Mouse (Mus musculus): ENCODE data around the gene Gm9958.

The Gm9958 gene

GRCm38 (mm10) chr5:90367067-90367303 lies at the start of gene Gm9958:
Gene Gm9958 (plus strand): TSS chr5:90367204.
- no peak for DNase-seq (ENCODE audit: low read depth, low spot score)

- DNase-seq (ENCODE audit: low read depth, low spot score): no peak
Observed at GRCm38 (mm10) chr5:90331071-90331470, 35.9 kb upstream of the Gm9958 start.

GRCm38 (mm10) chr5:90332478-90332877 lies 34.5 kb upstream of the Gm9958 start:
- DNase-seq (ENCODE audit: low read depth, low spot score): no peak

DNA sequence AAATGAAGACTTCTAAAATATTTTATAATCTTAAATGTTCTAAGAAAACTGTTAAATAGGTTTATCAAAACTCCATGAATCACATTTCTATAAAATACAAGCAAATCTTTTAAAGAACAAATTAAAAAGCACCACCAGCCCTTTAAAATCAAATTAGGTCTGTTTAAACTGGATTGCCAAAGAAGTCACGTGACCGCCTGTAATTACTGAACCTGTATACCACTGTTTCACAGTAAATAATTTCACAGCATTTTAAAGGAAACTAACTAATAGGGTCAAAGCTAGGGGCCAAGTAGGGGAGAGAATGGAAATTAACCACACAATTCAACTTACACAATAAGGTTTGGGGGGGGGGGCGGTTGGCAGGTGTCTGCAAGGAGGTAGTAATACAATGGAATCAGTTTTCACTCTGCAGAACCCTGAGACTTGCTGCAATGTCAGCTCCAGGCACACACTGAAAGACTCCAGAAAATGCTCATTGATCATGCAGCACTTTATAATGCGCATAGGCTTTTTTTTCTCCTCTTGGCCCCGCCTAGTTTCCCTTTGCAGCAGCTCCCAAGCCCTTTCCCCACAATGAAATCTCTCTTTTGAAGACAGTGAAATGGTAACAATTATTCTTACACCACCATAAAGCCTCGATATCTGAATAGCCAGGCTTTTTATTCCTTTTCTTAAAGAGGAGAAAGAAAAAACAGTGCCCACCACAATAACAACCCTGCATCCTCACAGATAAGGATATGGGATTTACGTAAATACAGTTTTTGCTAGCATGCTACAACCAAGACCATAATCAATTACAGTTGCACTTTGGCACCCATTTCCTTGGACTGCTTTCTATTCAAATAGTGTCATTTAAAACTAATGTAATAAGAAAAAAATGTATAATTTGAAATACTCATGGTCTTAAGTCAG lies 28.6 kb upstream of the Gm9958 start:
- DNase-seq (ENCODE audit: low read depth, low spot score): no peak

GRCm38 (mm10) chr5:90339129-90339952 lies 27.7 kb upstream of the Gm9958 start:
- DNase-seq (ENCODE audit: low read depth, low spot score): no peak

GRCm38 (mm10) chr5:90339953-90340343 lies 27.1 kb upstream of the Gm9958 start:
- DNase-seq (ENCODE audit: low read depth, low spot score): no peak

- no peak for DNase-seq (ENCODE audit: low read depth, low spot score)
Observed at GRCm38 (mm10) chr5:90340847-90341246, 26.2 kb upstream of the Gm9958 start.

DNA sequence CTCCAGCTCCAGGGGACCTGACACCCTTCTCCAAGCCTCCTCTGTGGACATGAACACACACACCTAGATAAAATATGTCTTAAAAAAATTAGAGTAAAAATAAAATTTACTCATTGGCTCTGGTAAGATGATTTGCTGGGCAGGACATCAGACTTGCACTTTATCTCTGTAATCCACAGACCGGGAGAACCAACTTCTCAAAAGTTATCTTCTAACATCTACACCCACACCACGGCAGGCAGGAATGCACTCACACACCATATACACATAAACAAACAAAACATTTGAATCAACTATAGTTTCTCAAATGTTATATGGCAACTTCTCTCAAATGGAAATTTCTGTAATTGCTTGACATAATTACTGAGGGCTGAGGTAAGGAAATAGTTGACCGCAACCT lies 20.1 kb upstream of the Gm9958 start:
- no peak for DNase-seq (ENCODE audit: low read depth, low spot score)

DNA sequence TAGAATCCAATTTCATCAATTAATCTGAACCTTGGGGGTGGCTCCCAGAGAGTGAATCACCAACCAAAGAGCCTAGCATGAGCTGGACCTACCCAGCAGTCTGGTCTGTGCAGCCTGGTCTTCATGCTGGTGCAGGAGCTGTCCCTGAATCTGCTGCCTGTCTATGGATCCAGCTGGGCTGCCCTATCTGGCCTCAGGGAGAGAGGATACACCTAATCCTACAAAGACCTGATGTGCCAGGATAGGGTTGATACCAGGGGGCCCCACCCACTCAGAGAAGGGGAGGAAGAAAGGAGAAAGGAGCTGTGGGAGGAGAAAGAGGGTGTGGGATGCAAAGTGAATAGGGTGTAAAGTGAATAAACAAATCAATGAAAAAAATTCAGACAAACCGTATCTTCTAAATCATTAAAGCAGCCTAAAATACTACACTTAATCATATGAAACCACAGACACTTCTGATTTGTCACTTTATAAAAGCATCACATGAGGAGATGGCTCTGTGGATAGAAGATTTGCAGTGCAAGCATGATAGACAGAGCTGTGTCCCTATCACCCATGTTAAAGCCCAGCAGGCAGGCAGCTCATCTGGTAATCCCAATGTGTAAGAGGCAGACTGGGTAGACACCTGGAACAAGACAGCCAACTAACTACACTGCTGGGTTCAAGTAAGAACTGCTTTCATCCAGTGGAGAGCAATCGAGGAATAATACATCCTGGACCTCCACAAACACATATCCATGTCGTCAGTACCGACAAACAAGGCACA lies 13.3 kb upstream of the Gm9958 start:
- no peak for DNase-seq (ENCODE audit: low read depth, low spot score)

DNA sequence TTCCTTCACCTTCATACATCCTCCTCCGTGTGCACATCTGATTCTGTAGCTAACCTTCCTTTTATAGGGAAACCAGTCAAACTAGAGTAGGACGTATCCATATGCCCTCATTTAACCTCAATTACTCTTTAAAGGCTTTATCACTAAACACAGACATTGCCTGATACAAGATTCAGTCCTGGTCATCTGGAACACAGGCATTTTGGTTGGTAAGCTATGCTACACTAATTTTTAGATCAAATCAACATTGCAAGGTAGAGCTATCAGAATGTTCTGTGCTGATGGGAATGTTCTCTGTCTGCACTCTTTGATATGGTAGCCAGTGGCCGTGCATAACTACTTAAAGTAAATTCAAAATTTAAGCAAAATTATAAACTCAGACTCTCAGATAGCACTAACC lies 11.2 kb upstream of the Gm9958 start:
- DNase-seq (ENCODE audit: low read depth, low spot score): no peak

GRCm38 (mm10) chr5:90364526-90364925 lies 2.5 kb upstream of the Gm9958 start:
- no peak for DNase-seq (ENCODE audit: low read depth, low spot score)

- peak; percentile 37 for DNase-seq (ENCODE audit: low read depth, low spot score)
Observed at GRCm38 (mm10) chr5:90365141-90365951, 1.7 kb upstream of the Gm9958 start.

DNA sequence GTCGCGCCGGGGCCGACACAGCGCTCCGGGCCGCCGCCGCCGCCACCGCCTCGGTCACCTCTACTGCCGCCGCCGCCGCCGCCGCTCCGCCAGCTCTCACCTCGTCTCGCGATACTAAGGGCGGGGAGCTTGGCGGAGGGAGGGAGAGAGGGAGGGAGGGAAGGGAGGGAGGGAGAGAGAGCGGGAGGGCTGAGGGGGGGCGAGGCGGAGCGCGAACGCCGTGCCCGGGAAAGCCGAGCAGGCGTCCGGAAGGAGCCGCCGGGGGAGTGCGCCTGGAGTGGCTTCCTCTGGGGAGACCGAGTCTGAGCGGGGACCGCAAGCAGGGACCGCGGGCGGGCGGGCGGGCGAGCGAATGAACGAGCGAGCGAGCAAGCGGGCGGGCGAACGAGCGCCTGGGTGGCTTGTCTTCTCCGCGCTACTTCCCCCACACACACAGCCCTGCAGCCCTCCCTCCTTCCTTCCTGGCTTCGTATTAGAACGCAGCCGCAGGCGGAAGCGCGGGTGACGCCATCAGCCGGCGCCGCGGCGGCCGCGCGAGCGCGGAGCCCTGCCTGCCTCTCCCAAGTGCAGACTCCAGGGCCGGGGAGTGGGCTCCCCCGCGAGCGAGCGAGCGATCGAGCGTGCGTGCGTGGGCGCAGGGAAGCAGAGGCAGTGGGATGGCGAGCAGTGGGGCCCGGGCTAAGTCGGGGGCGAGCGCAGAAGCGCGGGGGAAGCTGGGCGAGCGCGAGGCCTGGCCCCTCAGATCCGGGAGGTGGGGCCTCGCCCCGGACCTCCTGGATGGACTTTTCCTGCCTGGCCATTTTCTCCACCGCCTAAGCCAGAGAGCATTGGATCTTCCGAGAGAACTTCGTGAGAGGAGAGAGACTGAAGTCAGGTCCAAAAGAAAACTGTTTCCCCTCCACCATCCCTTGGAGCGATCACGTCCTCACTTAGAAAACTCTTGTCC lies 610 bp upstream of the Gm9958 start, which contains the start of gene Ankrd17:
TSS of gene Ankrd17 (minus strand) at position 457 of the 946 bp plus-strand sequence.
- peak; percentile 83 for DNase-seq (ENCODE audit: low read depth, low spot score)

DNA sequence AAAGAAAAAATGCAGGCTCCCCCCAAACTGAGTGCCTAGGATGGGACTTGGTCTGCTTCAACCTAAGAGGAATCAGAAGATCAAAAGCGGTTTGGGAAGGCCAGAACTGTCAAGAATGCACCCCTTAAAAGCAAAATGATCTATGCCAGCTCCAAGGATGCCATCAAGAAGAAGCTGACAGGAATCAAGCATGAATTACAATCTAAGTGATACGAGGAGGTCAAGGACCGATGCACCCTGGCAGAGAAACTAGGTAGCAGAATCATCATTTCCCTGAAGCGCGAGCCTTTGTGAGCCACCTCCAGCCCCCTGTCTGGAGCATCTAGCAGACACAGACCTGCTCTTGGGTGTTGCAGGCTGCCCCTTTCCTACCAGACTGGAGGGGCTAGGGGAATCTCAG lies 3.4 kb downstream of the Gm9958 start:
- DNase-seq (ENCODE audit: low read depth, low spot score): no peak

- DNase-seq (ENCODE audit: low read depth, low spot score): no peak
Observed at GRCm38 (mm10) chr5:90373708-90374107, 6.7 kb downstream of the Gm9958 start.

DNA sequence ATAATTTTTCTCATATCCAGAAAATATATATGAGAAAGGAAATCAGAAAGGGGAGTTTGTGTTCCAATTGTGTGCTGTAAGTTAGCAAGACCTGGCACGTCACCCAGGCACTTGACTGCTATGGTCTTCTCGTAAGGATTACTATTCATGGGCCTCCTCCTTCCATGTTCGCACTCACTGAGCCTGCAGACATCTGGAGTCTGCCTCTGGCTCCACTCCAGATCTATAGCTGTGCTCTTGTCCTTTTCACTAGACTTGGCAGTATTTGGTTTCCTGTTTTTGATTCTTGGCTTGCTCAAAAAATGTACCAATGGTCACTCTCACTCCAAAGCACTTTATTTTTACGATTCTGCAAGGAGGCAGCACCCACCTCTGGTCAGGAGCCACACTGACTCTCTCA lies 14.5 kb downstream of the Gm9958 start:
- no peak for DNase-seq (ENCODE audit: low read depth, low spot score)

GRCm38 (mm10) chr5:90383080-90383479 lies 16.1 kb downstream of the Gm9958 start:
- DNase-seq (ENCODE audit: low read depth, low spot score): no peak

DNA sequence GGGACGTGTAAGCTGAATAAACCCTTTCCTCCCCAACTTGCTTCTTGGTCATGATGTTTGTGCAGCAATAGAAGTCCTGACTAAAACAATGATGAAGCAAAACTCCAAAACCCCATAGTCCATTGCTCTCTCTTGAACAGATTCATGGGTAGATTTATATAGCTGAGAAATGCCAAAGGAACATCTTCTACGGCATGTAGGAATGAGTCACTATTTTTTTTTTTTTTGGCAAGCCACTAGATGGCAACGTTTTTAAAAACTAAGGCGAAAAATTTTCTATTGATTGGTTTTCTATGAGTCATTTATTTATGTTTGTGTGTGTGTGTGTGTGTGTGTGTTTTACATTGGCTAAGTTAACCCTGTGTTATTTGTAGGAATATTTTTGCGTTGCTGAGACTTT lies 26.8 kb downstream of the Gm9958 start:
- DNase-seq (ENCODE audit: low read depth, low spot score): no peak

DNA sequence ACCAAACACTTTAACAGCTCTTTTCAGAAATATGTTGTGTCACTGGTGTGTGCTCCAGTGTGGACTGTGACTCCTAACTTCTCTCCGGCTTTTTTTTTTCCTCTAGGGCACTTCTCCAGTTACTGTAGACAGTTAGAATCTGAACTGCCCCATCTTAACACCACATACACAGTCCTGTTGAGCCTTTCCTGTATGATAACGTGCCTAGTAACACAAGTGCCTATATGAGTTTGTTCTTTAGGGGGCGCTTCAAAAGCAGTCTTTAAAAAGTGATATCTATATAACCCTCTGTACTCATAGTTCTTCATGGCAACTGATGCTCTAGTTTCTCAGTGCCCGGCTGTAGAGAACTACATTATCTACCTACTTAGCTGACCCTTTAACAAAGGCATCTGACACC lies 27.3 kb downstream of the Gm9958 start:
- no peak for DNase-seq (ENCODE audit: low read depth, low spot score)

GRCm38 (mm10) chr5:90396817-90397216 lies 29.8 kb downstream of the Gm9958 start:
- no peak for DNase-seq (ENCODE audit: low read depth, low spot score)
